Mouse (Mus musculus) MEL (cell line): ENCODE measurements around the gene Garem2.

Experiments
- CTCF ChIP-seq, 3 experiments: IDR thresholded peaks in 2 of 3; conservative IDR thresholded peaks in 1 of 3; 2 replicates each; pipeline ENCODE4 v1.5.1; 2011 to 2012; ENCODE audit warnings: low read length in 3 of 3, low read depth in 2 of 3, mild to moderate bottlenecking in 2 of 3, improper control_type of control experiment in 1 of 3, inconsistent platforms in 1 of 3, mixed read lengths in 1 of 3, moderate library complexity in 1 of 3; ENCODE audit not compliant: control insufficient read depth in 1 of 3, insufficient read depth in 1 of 3, poor library complexity in 1 of 3, severe bottlenecking in 1 of 3
- EP300 ChIP-seq, 2 experiments: IDR thresholded peaks; 2 replicates each; pipeline ENCODE4 v1.6.1; 2011; ENCODE audit warnings: improper control_type of control experiment in 2 of 2, low read length in 2 of 2, low read depth in 1 of 2, mild to moderate bottlenecking in 1 of 2
- KAT2A ChIP-seq: conservative IDR thresholded peaks from 2 replicates; pipeline ENCODE4 v1.6.1; 2012; ENCODE audit warnings: low read depth, low read length, improper control_type of control experiment, inconsistent platforms
- MAFK ChIP-seq: IDR thresholded peaks from 2 replicates; pipeline ENCODE4 v1.6.1; 2011; ENCODE audit warnings: low read depth, mild to moderate bottlenecking, low read length, improper control_type of control experiment, borderline replicate concordance
- MAX ChIP-seq: IDR thresholded peaks from 2 replicates; pipeline ENCODE4 v1.6.1; 2011; ENCODE audit warnings: low read length, improper control_type of control experiment
- MEF2A ChIP-seq: IDR thresholded peaks from 2 replicates; pipeline ENCODE4 v1.6.1; 2014; ENCODE audit warnings: low read depth, mild to moderate bottlenecking, inconsistent platforms, low read length, improper control_type of control experiment; ENCODE audit not compliant: poor library complexity, insufficient replicate concordance, severe bottlenecking; ENCODE audit errors: extremely low read depth
- NELFE ChIP-seq: IDR thresholded peaks from 2 replicates; pipeline ENCODE4 v1.6.1; 2011; ENCODE audit warnings: low read depth, low read length, improper control_type of control experiment
- RCOR1 ChIP-seq: IDR thresholded peaks from 2 replicates; pipeline ENCODE4 v1.6.1; 2012; ENCODE audit warnings: low read depth, mild to moderate bottlenecking, inconsistent platforms, low read length, improper control_type of control experiment
- SMC3 ChIP-seq: IDR thresholded peaks from 2 replicates; pipeline ENCODE4 v1.6.1; 2011; ENCODE audit warnings: low read depth, low read length, improper control_type of control experiment
- USF1 ChIP-seq: IDR thresholded peaks from 2 replicates; pipeline ENCODE4 v1.6.1; 2014; ENCODE audit warnings: low read depth, mild to moderate bottlenecking, inconsistent platforms, low read length, improper control_type of control experiment, moderate library complexity
- ZMIZ1 ChIP-seq: IDR thresholded peaks from 2 replicates; pipeline ENCODE4 v1.6.1; 2012; ENCODE audit warnings: low read depth, mild to moderate bottlenecking, inconsistent platforms, low read length, improper control_type of control experiment, moderate library complexity

DNA sequence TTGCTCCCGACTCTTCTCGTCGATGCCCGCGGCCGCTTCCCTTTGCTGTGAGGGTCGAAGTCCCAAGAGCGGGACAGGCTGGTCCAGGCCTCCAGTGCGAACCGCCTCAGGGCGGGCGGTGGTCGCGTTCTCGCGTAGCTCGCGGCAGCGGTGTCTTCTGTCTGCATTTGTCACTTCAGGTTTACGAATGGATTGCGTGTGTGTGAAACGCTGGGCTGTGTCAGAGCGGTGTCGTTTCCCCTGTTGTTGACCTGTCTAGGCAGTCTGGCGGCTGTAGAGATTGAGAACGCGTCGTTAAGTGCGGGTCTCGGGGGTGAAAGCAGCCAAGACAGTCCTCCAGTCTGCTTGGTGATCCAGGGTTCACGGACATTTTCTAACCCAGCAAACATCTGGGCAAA lies 50.4 kb downstream of the Garem2 start:
- no peak for TF ChIP-seq CTCF (IDR thresholded peaks at IDR 0.05 in 2 of 3, conservative IDR thresholded peaks at IDR 0.05 in 1 of 3; ENCODE audit: control insufficient read depth in 1 of 3, insufficient read depth in 1 of 3, low read depth in 2 of 3, low read length in 3 of 3, poor library complexity in 1 of 3, severe bottlenecking in 1 of 3)
- TF ChIP-seq RCOR1: no peak
- no peak for TF ChIP-seq NELFE
- 0 out of 4 replicates have a peak, but pooled peaks of 1 of the 2 experiments have one; percentile 2 for TF ChIP-seq EP300 (IDR thresholded peaks at IDR 0.05; ENCODE audit: low read depth in 1 of 2, low read length in 2 of 2)
- no peak for TF ChIP-seq MAX
- TF ChIP-seq SMC3: no peak
- TF ChIP-seq MAFK: no peak
- TF ChIP-seq MEF2A: no peak
- TF ChIP-seq KAT2A: no peak
- peak; percentile 13 for TF ChIP-seq ZMIZ1
- TF ChIP-seq USF1: no peak
